Mouse (Mus musculus) forebrain, embryonic 11.5 days (tissue): ENCODE data around the gene Rfx1. TPM values are rescaled to one million over a fixed set of nuclear protein-coding genes. Genes with fewer than 3 reads are reported as not detected.
A peak's percentile ranks its signal among the peaks of the same experiment; 100 is the strongest.

Experiments
- ATAC-seq: fragments of 200-750 bp; cut with Nextera tagmentation; replicated peaks from 2 replicates; pipeline ENCODE4 v1.8.0; 2017; ENCODE audit warnings: moderate TSS enrichment; ENCODE audit not compliant: low FRiP score
- DNase-seq: peaks from one replicate; pipeline ENCODE4 v3.0.0-alpha.2; 2017; ENCODE audit warnings: low spot score
- H3K27ac ChIP-seq: fragments of 300-500 bp; sonication (generic); 2 replicates; pipeline ENCODE4 v1.5.1; 2014; ENCODE audit warnings: low read depth, low read length
- H3K27me3 ChIP-seq: fragments of 300-500 bp; sonication (generic); 2 replicates; pipeline ENCODE4 v1.6.1; 2014; ENCODE audit warnings: mild to moderate bottlenecking, low read length, mixed read lengths; ENCODE audit not compliant: control insufficient read depth, insufficient read depth
- H3K36me3 ChIP-seq: fragments of 300-500 bp; sonication (generic); 2 replicates; pipeline ENCODE4 v1.6.1; 2014; ENCODE audit warnings: mild to moderate bottlenecking, low read length, moderate library complexity, mixed read lengths; ENCODE audit not compliant: control insufficient read depth, insufficient read depth
- H3K4me1 ChIP-seq: fragments of 300-500 bp; sonication (generic); replicated peaks from 2 replicates; pipeline ENCODE4 v1.6.1; 2014; ENCODE audit warnings: low read length, mixed read lengths; ENCODE audit not compliant: control insufficient read depth, insufficient read depth
- H3K4me2 ChIP-seq: fragments of 300-500 bp; sonication (generic); 2 replicates; pipeline ENCODE4 v1.6.1; 2014; ENCODE audit warnings: low read depth, mild to moderate bottlenecking, low read length, moderate library complexity, mixed read lengths; ENCODE audit not compliant: severe bottlenecking
- H3K4me3 ChIP-seq: fragments of 300-500 bp; sonication (generic); 2 replicates; pipeline ENCODE4 v1.5.1; 2014; ENCODE audit warnings: low read depth, low read length
- H3K9ac ChIP-seq: fragments of 300-500 bp; sonication (generic); 2 replicates; pipeline ENCODE4 v1.6.1; 2014; ENCODE audit warnings: low read length
- H3K9me3 ChIP-seq: fragments of 300-500 bp; sonication (generic); 2 replicates; pipeline ENCODE4 v1.6.1; 2016; ENCODE audit warnings: low read length, mixed read lengths; ENCODE audit not compliant: control insufficient read depth
- WGBS: fragments of 180-500 bp; shearing (Covaris S2); extraction: QIAGEN DNeasy Blood & Tissue Kit; methylation state at CpG from one replicate; pipeline ENCODE4 v1.1.7; 2014; 5-methylcytosine and 5-hydroxymethylcytosine counted together
- polyA plus RNA-seq: library from polyadenylated mRNA; unstranded; fragments of >200 nt; fragmentation: Nextera tagmentation; extraction: Ambion mirVana; gene quantifications from 2 replicates; pipeline ENCODE4 v1.2.1, GENCODE M21; 2014

Rfx1 gene
- polyA plus RNA-seq, 1 experiment from 2014 or later, result 11.5 TPM

- no peak overlapping the region for H3K9ac ChIP-seq
- no peaks in the 10 kb centered on the region for H3K36me3 ChIP-seq
- WGBS, result 15% methylated on average over 10 of the region's 10 CpGs
- no peaks in the 10 kb centered on the region for H3K4me1 ChIP-seq
- DNase-seq (peak; percentile 46), ATAC-seq (no peak)
- peaks cover 16% of the 10 kb centered on the region for H3K27me3 ChIP-seq
- no peaks in the 10 kb centered on the region for H3K9me3 ChIP-seq
- H3K27ac ChIP-seq, result no peak overlapping the region
- H3K4me3 ChIP-seq, result no peak overlapping the region
- H3K4me2 ChIP-seq, result no peak overlapping the region
Measured at GRCm38 (mm10) chr8:84027449-84027848, 39.2 kb upstream of the Rfx1 start.

- WGBS, result 93% methylated on average over 5 of the region's 5 CpGs
- no peak overlapping the region for H3K4me3 ChIP-seq
- H3K36me3 ChIP-seq, result no peaks in the 10 kb centered on the region
- no peak overlapping the region for H3K4me2 ChIP-seq
- no peaks in the 10 kb centered on the region for H3K4me1 ChIP-seq
- no peak overlapping the region for H3K27ac ChIP-seq
- H3K9me3 ChIP-seq, result no peaks in the 10 kb centered on the region
- no peak overlapping the region for H3K9ac ChIP-seq
- no peak for DNase-seq
- peaks cover 16% of the 10 kb centered on the region for H3K27me3 ChIP-seq
- no peak for ATAC-seq
Measured at GRCm38 (mm10) chr8:84029272-84029671, 37.4 kb upstream of the Rfx1 start.

GRCm38 (mm10) chr8:84032777-84033176 lies 33.9 kb upstream of the Rfx1 start:
- Histone ChIP-seq H3K27me3 (peaks cover 5% of the 10 kb centered on the region), H3K4me2 (no peak overlapping the region), H3K4me3 (no peak overlapping the region), H3K27ac (no peak overlapping the region), H3K9ac (no peak overlapping the region), H3K9me3 (no peaks in the 10 kb centered on the region), H3K4me1 (no peaks in the 10 kb centered on the region), H3K36me3 (no peaks in the 10 kb centered on the region)
- WGBS, result 79% methylated on average over 4 of the region's 4 CpGs
- no peak for ATAC-seq
- DNase-seq, result no peak

- H3K27me3 ChIP-seq, result peaks cover 20% of the 10 kb centered on the region
- 88% methylated on average over 5 of the region's 5 CpGs for WGBS
- DNase-seq, result no peak
Measured at GRCm38 (mm10) chr8:84038015-84038414, 28.6 kb upstream of the Rfx1 start.

GRCm38 (mm10) chr8:84039050-84039449 lies 27.6 kb upstream of the Rfx1 start:
- ATAC-seq (peak; percentile 30; the same call in 1 of the 2 replicates), DNase-seq (peak; percentile 91)
- H3K4me3 ChIP-seq, result no peak overlapping the region
- H3K36me3 ChIP-seq, result no peaks in the 10 kb centered on the region
- H3K9me3 ChIP-seq, result no peaks in the 10 kb centered on the region
- peaks cover 30% of the 10 kb centered on the region for H3K27me3 ChIP-seq
- H3K4me2 ChIP-seq, result no peak overlapping the region
- WGBS, result 9% methylated on average over 5 of the region's 5 CpGs
- 0 out of 2 replicates have a peak, but pooled peaks cover 8% of the 10 kb centered on the region for H3K4me1 ChIP-seq
- no peak overlapping the region for H3K27ac ChIP-seq
- no peak overlapping the region for H3K9ac ChIP-seq

More at GRCm38 (mm10) chr8:84038015-84038414, 28.6 kb upstream of the Rfx1 start:
- H3K4me1 ChIP-seq, result 0 out of 2 replicates have a peak, but pooled peaks cover 8% of the 10 kb centered on the region
- no peak overlapping the region for H3K4me2 ChIP-seq
- no peak overlapping the region for H3K4me3 ChIP-seq
- no peaks in the 10 kb centered on the region for H3K36me3 ChIP-seq
- no peak overlapping the region for H3K27ac ChIP-seq
- no peaks in the 10 kb centered on the region for H3K9me3 ChIP-seq
- ATAC-seq, result no peak
- no peak overlapping the region for H3K9ac ChIP-seq

- H3K4me3 ChIP-seq, result peak within 1 kb of the TSS; percentile 28
- 3% methylated on average over 40 of the region's 40 CpGs for WGBS
- DNase-seq (peak; percentile 83), ATAC-seq (peak; percentile 77)
- peaks cover 40% of the 10 kb centered on the region for H3K27me3 ChIP-seq
- peak within 1 kb of the TSS; percentile 63 for H3K4me2 ChIP-seq
- no peaks in the 10 kb centered on the region for H3K9me3 ChIP-seq
- H3K9ac ChIP-seq, result peak within 1 kb of the TSS; percentile 43; the same call in 1 of the 2 replicates
- no peaks in the 10 kb centered on the region for H3K36me3 ChIP-seq
- H3K4me1 ChIP-seq, result 0 out of 2 replicates have a peak, but pooled peaks cover 8% of the 10 kb centered on the region
- H3K27ac ChIP-seq, result no peak within 1 kb of the TSS
Measured at GRCm38 (mm10) chr8:84042066-84042947, 24.3 kb upstream of the Rfx1 start, which contains the start of gene Il27ra. Il27ra (minus strand) TSS chr8:84042589.

GRCm38 (mm10) chr8:84042948-84043342 lies 23.7 kb upstream of the Rfx1 start:
- peak; percentile 50 for DNase-seq
- peaks cover 40% of the 10 kb centered on the region for H3K27me3 ChIP-seq
- no peaks in the 10 kb centered on the region for H3K9me3 ChIP-seq
- no peak for ATAC-seq
- H3K27ac ChIP-seq, result no peak overlapping the region
- no peak overlapping the region; the same call in 1 of the 2 replicates for H3K4me2 ChIP-seq
- H3K36me3 ChIP-seq, result no peaks in the 10 kb centered on the region
- H3K4me1 ChIP-seq, result 0 out of 2 replicates have a peak, but pooled peaks cover 8% of the 10 kb centered on the region
- H3K4me3 ChIP-seq, result no peak overlapping the region
- no peak overlapping the region for H3K9ac ChIP-seq
- WGBS, result 34% methylated on average over 12 of the region's 12 CpGs

GRCm38 (mm10) chr8:84044103-84044502 lies 22.5 kb upstream of the Rfx1 start:
- Histone ChIP-seq H3K9ac (no peak overlapping the region), H3K4me3 (no peak overlapping the region), H3K4me1 (0 out of 2 replicates have a peak, but pooled peaks cover 8% of the 10 kb centered on the region), H3K9me3 (no peaks in the 10 kb centered on the region), H3K27me3 (peaks cover 40% of the 10 kb centered on the region), H3K4me2 (no peak overlapping the region), H3K36me3 (no peaks in the 10 kb centered on the region), H3K27ac (no peak overlapping the region)
- peak; percentile 44 for DNase-seq
- no peak for ATAC-seq
- WGBS, result 1% methylated on average over 7 of the region's 7 CpGs
